Mouse (Mus musculus) kidney, postnatal 0 days (tissue): ENCODE results near the gene Rgs10. TPM values are rescaled to one million over a fixed set of nuclear protein-coding genes. Genes with fewer than 3 reads are reported as not detected.

ENCODE experiments used
- ATAC-seq: fragments of 200-750 bp; cut with Nextera tagmentation; replicated peaks from 2 replicates; pipeline ENCODE4 v1.8.0; 2017; ENCODE audit warnings: low read depth, moderate number of reproducible peaks, moderate TSS enrichment, moderate library complexity; ENCODE audit not compliant: low FRiP score
- DNase-seq: peaks from one replicate; pipeline ENCODE4 v3.0.0-alpha.2; 2016; ENCODE audit warnings: low spot score
- H3K27ac ChIP-seq: fragments of 300-500 bp; sonication (generic); 2 replicates; pipeline ENCODE4 v1.5.1; 2014; ENCODE audit warnings: mild to moderate bottlenecking
- H3K27me3 ChIP-seq: fragments of 300-500 bp; sonication (generic); 2 replicates; pipeline ENCODE4 v1.6.1; 2014; ENCODE audit warnings: low read length, mixed read lengths; ENCODE audit not compliant: insufficient read depth
- H3K36me3 ChIP-seq: fragments of 300-500 bp; sonication (generic); 2 replicates; pipeline ENCODE4 v1.6.1; 2014; ENCODE audit warnings: low read length, mixed read lengths; ENCODE audit not compliant: insufficient read depth
- H3K4me1 ChIP-seq: fragments of 300-500 bp; sonication (generic); replicated peaks from 2 replicates; pipeline ENCODE4 v1.6.1; 2014; ENCODE audit warnings: antibody characterized with exemption, low read length, mixed read lengths; ENCODE audit not compliant: insufficient read depth
- H3K4me2 ChIP-seq: fragments of 300-500 bp; sonication (generic); 2 replicates; pipeline ENCODE4 v1.6.1; 2014; ENCODE audit warnings: mild to moderate bottlenecking, low read length, moderate library complexity, mixed read lengths
- H3K4me3 ChIP-seq: fragments of 300-500 bp; sonication (generic); replicated peaks from 2 replicates; pipeline ENCODE4 v1.5.1; 2014; ENCODE audit warnings: low read depth, low read length
- H3K9ac ChIP-seq: fragments of 300-500 bp; sonication (generic); 2 replicates; pipeline ENCODE4 v1.6.1; 2014; ENCODE audit warnings: low read depth, low read length
- H3K9me3 ChIP-seq: fragments of 300-500 bp; sonication (generic); replicated peaks from 2 replicates; pipeline ENCODE4 v1.6.1; 2016; ENCODE audit warnings: low read length, inconsistent platforms, mixed read lengths
- CTCF ChIP-seq: IDR thresholded peaks from 2 replicates; pipeline ENCODE4 v1.5.1; 2016; ENCODE audit warnings: antibody characterized with exemption, low read depth, mild to moderate bottlenecking, moderate library complexity
- WGBS: fragments of 180-500 bp; shearing (Covaris S2); extraction: QIAGEN DNeasy Blood & Tissue Kit; methylation state at CpG from one replicate; pipeline ENCODE4 v1.1.7; 2014; 5-methylcytosine and 5-hydroxymethylcytosine counted together
- polyA plus RNA-seq: library from polyadenylated mRNA; unstranded; fragments of >200 nt; fragmentation: Nextera tagmentation; extraction: Ambion mirVana; gene quantifications from 2 replicates; pipeline ENCODE4 v1.2.1, GENCODE M21; 2015

Rgs10 gene
- polyA plus RNA-seq, 1 experiment from 2014 or later: 6.6 TPM

DNA sequence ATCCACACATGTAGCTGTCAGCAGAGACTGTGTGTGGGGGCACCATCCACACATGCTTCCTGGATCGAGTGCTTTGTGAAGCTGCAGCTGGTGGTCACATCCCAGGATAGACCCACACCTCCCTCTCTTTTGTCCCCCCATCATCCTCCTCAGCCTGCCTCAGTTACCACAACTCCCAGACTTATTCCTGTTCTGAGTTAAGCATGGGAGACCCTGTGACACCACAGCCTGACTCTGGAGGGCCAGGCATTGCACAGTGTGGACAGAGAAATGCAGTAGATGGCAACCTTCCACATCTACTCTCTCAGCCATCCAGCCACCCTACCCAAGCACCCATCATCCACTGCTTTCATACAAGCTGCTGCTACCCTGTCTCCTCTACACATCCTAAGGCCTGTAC is 93.6 kb downstream of the Rgs10 start:
- H3K4me1 ChIP-seq: no peaks in the 10 kb centered on the region
- no peak overlapping the region for H3K27ac ChIP-seq
- TF ChIP-seq CTCF: no peak
- no peak overlapping the region for H3K4me3 ChIP-seq
- H3K4me2 ChIP-seq: no peak overlapping the region
- WGBS: 64% methylated on average over 1 of the region's 1 CpGs
- DNase-seq (no peak), ATAC-seq (no peak)
- H3K27me3 ChIP-seq: no peaks in the 10 kb centered on the region
- no peaks in the 10 kb centered on the region for H3K36me3 ChIP-seq
- no peak overlapping the region for H3K9ac ChIP-seq
- H3K9me3 ChIP-seq: no peaks in the 10 kb centered on the region

Other genes with a start within 250 kb of the Rgs10 start
- not detected in 2 replicates for gene Cox6a2, start 212.4 kb downstream of the Rgs10 start, polyA plus RNA-seq
- 17.0 and 17.1 TPM in 2 replicates for gene Armc5, start 181.4 kb downstream of the Rgs10 start, polyA plus RNA-seq
- gene 9130023H24Rik, start 180.7 kb downstream of the Rgs10 start, polyA plus RNA-seq: 6.7 and 8.3 TPM in 2 replicates
- gene Tgfb1i1, start 171.9 kb downstream of the Rgs10 start, polyA plus RNA-seq: 78.8 and 90.7 TPM in 2 replicates
- 6.6 and 8.5 TPM in 2 replicates for gene Slc5a2, start 153.1 kb downstream of the Rgs10 start, polyA plus RNA-seq
- 22.1 and 23.4 TPM in 2 replicates for gene BC017158, start 120.6 kb downstream of the Rgs10 start, polyA plus RNA-seq
- 21.4 and 23.5 TPM in 2 replicates for gene Tial1, start 43.0 kb upstream of the Rgs10 start, polyA plus RNA-seq
- 15.0 and 15.1 TPM in 2 replicates for gene Bag3, start 104.9 kb upstream of the Rgs10 start, polyA plus RNA-seq
- gene Inpp5f, start 192.6 kb upstream of the Rgs10 start, polyA plus RNA-seq: 22.0 and 23.8 TPM in 2 replicates